Mouse (Mus musculus) limb, embryonic 10.5 days (tissue): Measurements from ENCODE around the gene Tns1. TPM values are rescaled to one million over a fixed set of nuclear protein-coding genes. Genes with fewer than 3 reads are reported as not detected.

Experiments used
- DNase-seq: peaks from one replicate; pipeline ENCODE4 v3.0.0-alpha.2; 2017; ENCODE audit warnings: low spot score
- H3K27ac ChIP-seq: fragments of 300-500 bp; sonication (generic); 2 replicates; pipeline ENCODE4 v1.5.1; 2016; ENCODE audit warnings: mild to moderate bottlenecking
- H3K27me3 ChIP-seq: fragments of 300-500 bp; sonication (generic); 2 replicates; pipeline ENCODE4 v1.6.1; 2016; ENCODE audit warnings: low read depth, mild to moderate bottlenecking; ENCODE audit not compliant: poor library complexity, severe bottlenecking
- H3K36me3 ChIP-seq: fragments of 300-500 bp; sonication (generic); 2 replicates; pipeline ENCODE4 v1.6.1; 2016; ENCODE audit warnings: mild to moderate bottlenecking, moderate library complexity
- H3K4me1 ChIP-seq: fragments of 300-500 bp; sonication (generic); 2 replicates; pipeline ENCODE4 v1.6.1; 2016
- H3K4me3 ChIP-seq: fragments of 300-500 bp; sonication (generic); 2 replicates; pipeline ENCODE4 v1.5.1; 2016; ENCODE audit warnings: mild to moderate bottlenecking, moderate library complexity
- H3K9me3 ChIP-seq: fragments of 300-500 bp; sonication (generic); replicated peaks from 2 replicates; pipeline ENCODE4 v1.6.1; 2016; ENCODE audit warnings: mild to moderate bottlenecking
- WGBS: fragments of 180-500 bp; shearing (Covaris S2); methylation state at CpG from one replicate; pipeline ENCODE4 v1.1.7; 2016; 5-methylcytosine and 5-hydroxymethylcytosine counted together
- polyA plus RNA-seq: library from polyadenylated mRNA; unstranded; fragments of >200 nt; fragmentation: Nextera tagmentation; extraction: Ambion mirVana; gene quantifications from 2 replicates; pipeline ENCODE4 v1.2.1, GENCODE M21; 2016

Tns1 gene
- polyA plus RNA-seq, 1 experiment from 2014 or later = 46.7 TPM

DNA sequence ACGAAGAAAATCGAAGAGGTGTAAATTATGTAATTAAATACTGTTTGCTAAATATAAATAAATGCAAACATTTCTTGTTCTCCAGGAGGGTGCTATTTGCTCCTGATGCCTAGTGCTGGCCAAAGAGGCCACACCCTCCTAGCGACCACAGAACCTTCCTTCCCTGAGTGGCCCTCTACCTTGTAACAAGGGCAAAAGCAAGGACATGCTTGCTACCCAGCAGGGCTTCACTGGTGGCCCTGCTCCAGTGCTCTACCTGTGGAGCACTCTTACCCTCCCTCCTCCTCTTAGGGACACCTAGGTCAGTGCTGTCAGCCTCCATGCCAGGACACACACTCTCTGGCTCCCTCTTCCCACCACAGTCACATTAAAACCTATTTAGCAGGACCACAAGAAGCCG lies 166.8 kb downstream of the Tns1 start:
- Histone ChIP-seq H3K27me3 (no peaks in the 10 kb centered on the region), H3K27ac (no peak overlapping the region), H3K36me3 (peaks cover 58% of the 10 kb centered on the region), H3K4me3 (no peak overlapping the region), H3K4me1 (peaks cover 55% of the 10 kb centered on the region), H3K9me3 (no peaks in the 10 kb centered on the region)
- WGBS = 79% methylated on average over 4 of the region's 4 CpGs
- no peak for DNase-seq

DNA sequence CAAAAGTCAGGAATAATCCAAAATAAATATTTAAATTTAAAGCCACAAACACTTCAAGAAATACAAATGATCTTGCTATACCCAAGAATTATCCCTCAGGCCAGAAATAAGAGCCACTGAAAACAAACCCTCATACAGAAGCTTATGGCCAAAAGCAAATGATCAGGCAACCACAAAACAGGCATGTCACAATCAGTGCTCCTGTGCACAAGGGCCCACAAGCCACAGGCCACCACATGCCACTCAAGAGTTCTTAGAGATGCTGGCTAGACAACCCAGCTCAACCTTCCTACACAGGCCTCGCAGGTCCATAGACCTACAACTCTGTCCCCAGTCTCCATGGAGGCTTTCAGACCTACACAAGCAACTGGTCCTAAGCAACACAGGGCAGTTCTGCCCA lies 167.9 kb downstream of the Tns1 start:
- 97% methylated on average over 1 of the region's 1 CpGs for WGBS
- DNase-seq = no peak
- H3K27ac ChIP-seq = no peak overlapping the region
- no peak overlapping the region for H3K4me3 ChIP-seq
- peaks cover 60% of the 10 kb centered on the region for H3K36me3 ChIP-seq
- H3K27me3 ChIP-seq = no peaks in the 10 kb centered on the region
- H3K9me3 ChIP-seq = no peaks in the 10 kb centered on the region
- peaks cover 49% of the 10 kb centered on the region for H3K4me1 ChIP-seq

DNA sequence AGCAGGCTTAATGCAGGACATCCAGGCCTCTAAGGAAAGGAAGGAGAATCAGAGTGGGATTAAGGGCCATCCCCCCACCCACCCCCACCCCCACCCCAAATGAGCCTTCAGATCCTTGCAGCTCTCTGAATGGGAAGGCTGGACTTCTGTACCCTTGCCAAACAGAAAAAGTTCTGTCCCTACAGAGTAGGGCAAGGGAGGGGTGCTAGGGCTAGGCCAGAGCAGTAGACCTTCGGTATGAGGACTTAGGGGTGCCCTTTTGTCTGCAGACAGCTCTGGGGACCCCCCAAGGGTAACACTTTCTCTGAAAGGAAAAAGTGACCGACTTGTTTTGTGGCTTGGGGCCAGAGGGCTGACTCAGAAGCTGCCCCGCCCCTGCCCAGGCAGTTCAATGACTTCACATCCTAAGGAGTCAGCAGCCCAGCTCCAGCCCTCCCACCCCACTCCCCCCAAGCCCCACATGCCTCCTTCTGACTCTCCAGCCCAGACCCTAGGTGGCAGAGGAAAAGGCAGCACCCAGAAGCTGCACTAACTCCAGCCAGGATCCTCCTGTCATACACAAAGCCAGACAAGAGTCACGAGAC lies 168.9 kb downstream of the Tns1 start:
- H3K4me1 ChIP-seq = peaks cover 49% of the 10 kb centered on the region
- H3K36me3 ChIP-seq = peaks cover 61% of the 10 kb centered on the region
- H3K27ac ChIP-seq = peak overlapping the region; percentile 61
- no peaks in the 10 kb centered on the region for H3K9me3 ChIP-seq
- H3K27me3 ChIP-seq = no peaks in the 10 kb centered on the region
- WGBS = 21% methylated on average over 4 of the region's 4 CpGs
- no peak overlapping the region for H3K4me3 ChIP-seq
- DNase-seq = no peak

DNA sequence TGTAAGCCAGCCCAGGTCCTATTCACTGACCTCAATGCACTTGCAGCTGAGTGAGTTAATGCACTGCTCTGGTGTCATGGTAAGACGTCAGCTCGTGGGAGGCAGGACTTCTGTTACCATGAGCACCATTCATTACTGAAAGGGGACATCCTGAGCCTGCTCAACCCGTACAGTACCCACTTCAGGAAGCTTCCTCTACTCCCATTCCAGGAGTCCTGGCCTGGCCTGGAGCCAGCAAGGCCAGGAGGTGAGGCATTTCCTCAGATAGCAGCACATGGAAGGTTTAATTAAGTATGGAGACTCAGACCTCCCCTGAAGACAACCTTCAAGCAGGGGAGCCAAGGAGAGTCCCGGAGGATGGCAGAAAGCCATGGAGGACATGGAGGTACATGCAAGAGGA lies 169.6 kb downstream of the Tns1 start:
- H3K27ac ChIP-seq = peak overlapping the region; percentile 61
- H3K27me3 ChIP-seq = no peaks in the 10 kb centered on the region
- DNase-seq = no peak
- H3K9me3 ChIP-seq = no peaks in the 10 kb centered on the region
- H3K4me3 ChIP-seq = no peak overlapping the region
- H3K4me1 ChIP-seq = peaks cover 51% of the 10 kb centered on the region
- H3K36me3 ChIP-seq = peaks cover 63% of the 10 kb centered on the region
- 77% methylated on average over 4 of the region's 4 CpGs for WGBS

DNA sequence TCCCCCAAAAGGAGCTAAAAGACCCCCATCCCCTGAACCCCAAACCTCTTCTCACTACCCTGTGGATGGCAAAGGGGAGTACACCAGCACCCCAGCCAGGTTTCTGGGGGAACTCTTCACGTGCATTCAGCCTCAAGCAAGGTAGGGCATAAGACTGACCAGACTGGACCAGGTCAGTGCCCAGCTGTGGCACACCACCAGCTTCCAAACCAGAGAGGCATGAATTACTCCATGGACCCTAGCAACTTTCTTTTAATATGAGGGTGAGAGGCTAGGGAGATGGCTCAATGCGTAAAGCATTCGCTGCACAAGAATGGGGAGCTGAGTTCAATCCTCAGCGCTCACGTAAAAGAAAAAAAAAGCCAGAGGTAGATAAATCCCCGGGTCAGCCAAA lies 170.2 kb downstream of the Tns1 start:
- H3K27ac ChIP-seq = no peak overlapping the region
- H3K36me3 ChIP-seq = peaks cover 59% of the 10 kb centered on the region
- 94% methylated on average over 6 of the region's 6 CpGs for WGBS
- DNase-seq = no peak
- H3K27me3 ChIP-seq = no peaks in the 10 kb centered on the region
- peaks cover 54% of the 10 kb centered on the region for H3K4me1 ChIP-seq
- no peaks in the 10 kb centered on the region for H3K9me3 ChIP-seq
- no peak overlapping the region for H3K4me3 ChIP-seq

DNA sequence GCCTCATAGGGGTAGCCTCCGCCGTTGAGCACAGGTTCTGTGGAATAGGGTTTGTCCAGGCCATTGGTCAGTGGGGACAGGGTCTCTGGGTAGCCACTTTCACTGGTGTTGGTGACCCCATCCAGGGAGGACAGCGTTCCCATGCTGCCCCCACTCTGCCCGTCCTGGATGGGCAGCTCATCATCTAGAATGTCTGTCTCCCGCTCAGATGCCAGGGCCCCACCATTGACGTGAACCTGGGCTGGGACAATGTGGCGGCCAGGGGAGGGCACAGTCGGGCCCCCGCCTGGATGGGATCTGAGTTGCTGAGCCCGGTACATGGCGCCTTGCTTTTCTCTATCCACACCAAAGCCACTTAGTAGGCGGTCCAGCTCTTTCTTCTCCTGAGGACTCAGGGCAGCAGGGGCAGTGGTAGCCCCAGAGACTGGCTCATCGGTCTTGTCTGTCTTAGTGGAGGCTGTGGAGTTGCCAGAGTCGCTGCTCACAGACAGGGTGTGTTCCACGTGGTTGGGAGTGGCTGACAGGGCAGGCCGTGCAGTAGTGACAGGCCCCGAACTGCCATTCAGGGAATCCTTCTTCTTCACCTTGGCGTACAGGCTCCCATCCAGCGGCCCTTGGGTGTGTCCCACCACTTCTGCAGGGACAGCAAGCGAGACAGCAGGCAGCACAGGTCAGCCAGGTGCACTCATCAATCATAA lies 170.8 kb downstream of the Tns1 start:
- DNase-seq = no peak
- H3K27ac ChIP-seq = no peak overlapping the region
- H3K4me1 ChIP-seq = peaks cover 58% of the 10 kb centered on the region
- WGBS = 89% methylated on average over 20 of the region's 20 CpGs
- no peak overlapping the region for H3K4me3 ChIP-seq
- H3K36me3 ChIP-seq = peaks cover 59% of the 10 kb centered on the region
- H3K9me3 ChIP-seq = no peaks in the 10 kb centered on the region
- H3K27me3 ChIP-seq = no peaks in the 10 kb centered on the region

DNA sequence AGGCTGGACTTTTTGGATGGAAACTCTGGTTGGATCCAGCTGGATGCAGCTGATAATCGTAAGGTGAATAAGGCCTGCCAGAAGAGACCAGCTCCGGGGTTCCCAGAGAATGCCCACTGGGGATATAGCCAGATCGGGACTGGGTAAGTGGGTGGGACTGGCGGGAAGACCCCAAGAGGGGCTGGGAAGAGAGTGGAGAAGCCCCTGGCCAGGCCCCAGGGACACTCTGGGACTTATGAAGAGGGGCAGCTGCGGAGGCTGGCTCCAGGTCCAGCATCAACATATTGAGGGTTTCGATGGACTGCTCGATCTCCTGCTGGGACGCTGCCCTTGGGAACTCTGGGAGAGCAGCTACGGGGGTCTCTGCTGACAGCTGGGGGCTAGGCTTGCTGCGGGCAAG lies 171.7 kb downstream of the Tns1 start:
- no peak for DNase-seq
- H3K27ac ChIP-seq = no peak overlapping the region

DNA sequence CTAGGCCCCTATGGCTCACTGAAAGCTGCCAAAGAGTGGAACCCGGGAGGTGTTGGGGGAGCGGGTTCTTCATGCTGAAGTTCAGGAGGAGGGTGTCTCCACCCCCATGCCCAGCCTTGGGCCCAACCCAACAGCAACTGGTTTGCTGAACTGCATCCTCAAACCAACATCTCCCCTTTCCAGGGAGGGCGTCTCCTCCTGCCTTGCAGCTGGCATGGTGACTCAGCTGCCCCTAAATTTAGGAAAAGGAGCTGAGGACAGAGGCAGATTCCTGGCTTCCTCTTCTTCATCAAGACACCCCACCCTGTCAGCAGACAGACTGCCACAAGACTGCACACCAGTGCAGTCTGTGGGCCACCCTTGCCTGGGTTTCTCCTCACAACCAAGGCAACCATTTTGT lies 173.1 kb downstream of the Tns1 start:
- Histone ChIP-seq H3K36me3 (peaks cover 52% of the 10 kb centered on the region), H3K4me1 (peaks cover 40% of the 10 kb centered on the region), H3K9me3 (no peaks in the 10 kb centered on the region), H3K27ac (no peak overlapping the region), H3K4me3 (no peak overlapping the region), H3K27me3 (no peaks in the 10 kb centered on the region)
- DNase-seq = no peak
- 87% methylated on average over 3 of the region's 3 CpGs for WGBS

More for the DNA sequence above, 171.7 kb downstream of the Tns1 start:
- no peak overlapping the region for H3K4me3 ChIP-seq
- 92% methylated on average over 10 of the region's 10 CpGs for WGBS
- peaks cover 50% of the 10 kb centered on the region for H3K36me3 ChIP-seq
- H3K27me3 ChIP-seq = no peaks in the 10 kb centered on the region
- H3K4me1 ChIP-seq = peaks cover 53% of the 10 kb centered on the region
- no peaks in the 10 kb centered on the region for H3K9me3 ChIP-seq

DNA sequence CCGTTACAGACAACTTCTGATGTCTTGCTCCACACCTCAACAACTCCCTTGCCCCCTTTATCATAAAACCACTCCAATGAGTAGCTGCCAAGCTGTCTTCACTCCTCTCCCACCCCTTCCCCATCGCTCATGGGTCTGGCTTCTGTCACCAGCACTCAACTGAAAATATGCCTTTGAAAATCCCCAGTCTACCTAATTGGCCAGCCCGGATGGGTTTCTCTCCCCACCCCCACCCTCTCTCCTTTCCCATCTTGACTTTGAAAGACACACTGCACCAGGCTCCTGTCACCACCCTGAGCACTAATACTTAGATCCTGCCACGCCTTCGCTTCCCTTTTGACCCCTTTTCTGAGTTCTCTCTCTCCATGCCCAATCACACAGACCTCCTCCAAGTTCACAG lies 175.5 kb downstream of the Tns1 start:
- WGBS = 31% methylated on average over 5 of the region's 5 CpGs
- H3K27ac ChIP-seq = no peak overlapping the region
- H3K4me3 ChIP-seq = no peak overlapping the region
- no peaks in the 10 kb centered on the region for H3K9me3 ChIP-seq
- no peaks in the 10 kb centered on the region for H3K27me3 ChIP-seq
- peaks cover 30% of the 10 kb centered on the region for H3K4me1 ChIP-seq
- peak; percentile 66 for DNase-seq
- peaks cover 45% of the 10 kb centered on the region for H3K36me3 ChIP-seq

DNA sequence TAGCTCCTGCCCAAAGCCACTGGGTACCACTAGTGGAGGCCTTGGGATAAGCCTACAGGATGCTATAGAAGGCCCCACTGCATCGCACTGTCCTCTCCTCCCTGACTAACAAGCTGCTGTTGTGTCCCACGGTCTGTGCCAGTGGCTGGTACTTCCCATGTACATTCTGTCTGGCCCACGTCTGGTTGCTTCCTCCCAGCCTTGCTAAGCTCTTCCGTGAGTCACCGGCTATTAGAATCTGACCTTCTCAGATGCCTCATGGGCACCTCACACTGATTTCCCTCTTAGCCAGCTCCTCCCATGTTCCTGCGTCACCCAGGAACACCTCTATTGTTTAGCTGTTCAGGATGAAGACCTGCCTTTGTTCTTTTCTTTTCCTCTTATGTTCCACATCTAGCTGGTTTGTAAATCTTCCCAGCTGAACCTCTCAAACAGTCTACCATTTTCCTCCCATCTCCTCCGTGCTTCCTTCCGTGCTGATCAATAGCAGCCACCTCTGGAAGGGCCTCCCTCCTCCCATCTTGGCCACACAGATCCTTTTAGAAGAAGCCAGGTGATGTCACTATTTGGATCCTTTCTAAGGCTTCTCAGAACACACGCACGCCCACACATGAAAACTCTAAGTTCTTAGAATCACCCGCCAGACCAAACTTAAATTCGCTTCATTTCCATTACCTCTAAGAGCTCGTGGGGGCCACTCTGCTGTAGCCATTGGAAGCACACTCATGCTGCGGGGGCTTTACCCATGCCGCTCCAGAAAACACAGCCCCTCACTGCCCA lies 176.5 kb downstream of the Tns1 start:
- WGBS = 83% methylated on average over 15 of the region's 15 CpGs
- H3K4me1 ChIP-seq = peaks cover 39% of the 10 kb centered on the region
- H3K4me3 ChIP-seq = no peak overlapping the region
- peak overlapping the region; percentile 14 for H3K27ac ChIP-seq
- H3K27me3 ChIP-seq = no peaks in the 10 kb centered on the region
- no peak for DNase-seq
- no peaks in the 10 kb centered on the region for H3K9me3 ChIP-seq
- peaks cover 35% of the 10 kb centered on the region for H3K36me3 ChIP-seq

DNA sequence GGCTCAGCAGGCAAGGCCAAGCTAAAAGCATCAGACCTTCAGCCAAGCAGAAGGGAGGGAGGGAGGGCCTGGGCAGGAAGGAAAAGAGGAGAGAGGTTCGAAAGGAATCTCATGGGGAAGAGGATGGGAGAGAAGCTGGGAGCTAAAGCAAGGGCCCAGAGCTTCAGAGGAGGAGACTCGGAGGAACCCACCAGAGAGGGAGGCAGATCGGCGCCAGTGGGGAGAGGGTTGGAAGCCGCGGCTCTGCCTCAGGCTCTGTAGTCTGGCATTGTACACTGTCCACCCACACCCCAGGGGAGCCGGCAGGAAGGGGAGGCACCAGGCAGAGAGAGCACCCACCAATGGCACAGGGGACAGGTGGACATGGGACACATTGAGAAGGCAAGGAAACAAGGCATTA lies 177.5 kb downstream of the Tns1 start:
- Histone ChIP-seq H3K9me3 (no peaks in the 10 kb centered on the region), H3K27ac (peak overlapping the region; percentile 43), H3K4me3 (no peak overlapping the region), H3K27me3 (no peaks in the 10 kb centered on the region), H3K4me1 (peaks cover 49% of the 10 kb centered on the region), H3K36me3 (peaks cover 31% of the 10 kb centered on the region)
- WGBS = 87% methylated on average over 7 of the region's 7 CpGs
- no peak for DNase-seq

DNA sequence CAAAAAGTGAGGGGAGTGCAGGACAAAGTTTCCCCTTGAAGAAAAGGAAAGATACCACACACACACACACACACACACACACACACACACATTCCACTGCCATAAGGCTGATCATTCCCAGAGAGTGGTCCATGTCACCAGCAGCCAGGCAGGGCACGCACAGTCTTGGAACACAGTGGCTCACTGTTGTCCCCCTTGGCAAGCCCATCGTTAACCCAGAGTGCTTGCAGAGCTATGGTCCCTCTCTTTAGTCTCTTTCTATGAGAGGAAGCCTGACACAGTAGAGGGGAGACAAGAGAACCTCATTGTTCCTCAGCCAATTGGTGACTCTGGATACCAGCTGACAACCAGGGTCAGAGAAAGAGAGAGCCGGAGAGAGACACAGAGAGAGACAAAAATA lies 179.9 kb downstream of the Tns1 start:
- Histone ChIP-seq H3K9me3 (no peaks in the 10 kb centered on the region), H3K4me1 (peaks cover 42% of the 10 kb centered on the region), H3K27ac (no peak overlapping the region), H3K27me3 (no peaks in the 10 kb centered on the region), H3K4me3 (no peak overlapping the region), H3K36me3 (peaks cover 27% of the 10 kb centered on the region)
- no peak for DNase-seq
- 76% methylated on average over 3 of the region's 3 CpGs for WGBS

DNA sequence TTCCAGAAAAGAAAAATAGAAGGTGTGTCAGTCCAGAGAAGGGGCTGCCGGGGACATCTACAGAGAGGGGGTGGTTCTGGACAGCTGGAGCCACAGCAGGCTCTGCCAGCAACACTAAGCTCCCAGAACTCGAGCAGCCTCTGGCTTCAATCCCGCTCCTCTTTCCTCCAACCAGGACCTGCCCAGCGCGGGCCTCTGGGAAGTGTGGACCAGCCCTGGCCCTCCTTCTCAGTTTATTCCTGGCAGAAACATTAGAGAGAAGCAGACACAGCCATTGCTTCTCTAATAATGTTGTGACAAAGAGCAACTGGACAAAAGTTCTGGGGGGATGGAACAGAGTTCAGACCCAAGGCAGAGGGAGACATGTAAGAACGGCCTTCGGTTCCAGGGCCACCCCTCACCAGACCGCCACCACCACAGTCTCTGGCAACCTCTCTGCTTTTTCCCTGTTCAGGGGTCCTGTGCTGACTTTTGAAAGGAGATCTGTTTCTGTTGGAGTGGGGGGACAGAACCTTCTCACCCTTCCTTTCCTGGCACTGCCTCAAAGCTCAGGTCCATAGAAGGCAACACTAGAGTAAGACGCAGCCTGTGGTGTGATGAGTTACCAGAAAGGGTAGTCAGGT lies 180.5 kb downstream of the Tns1 start:
- Histone ChIP-seq H3K9me3 (no peaks in the 10 kb centered on the region), H3K36me3 (peaks cover 29% of the 10 kb centered on the region), H3K27ac (peak overlapping the region; percentile 17; the same call in 1 of the 2 replicates), H3K4me1 (peaks cover 36% of the 10 kb centered on the region), H3K4me3 (no peak overlapping the region), H3K27me3 (no peaks in the 10 kb centered on the region)
- no peak for DNase-seq
- WGBS = 88% methylated on average over 9 of the region's 9 CpGs
